Mouse (Mus musculus) forebrain, postnatal 0 days (tissue): Measurements from ENCODE around the gene Lypd9. TPM values are rescaled to one million over a fixed set of nuclear protein-coding genes. Genes with fewer than 3 reads are reported as not detected.

ENCODE experiments used
- ATAC-seq: fragments of 200-750 bp; cut with Nextera tagmentation; 2 replicates; pipeline ENCODE4 v1.8.0; 2017; ENCODE audit warnings: mild to moderate bottlenecking, moderate library complexity
- DNase-seq: peaks from one replicate; pipeline ENCODE4 v3.0.0-alpha.2; 2015
- H3K27ac ChIP-seq: fragments of 300-500 bp; sonication (generic); 2 replicates; pipeline ENCODE4 v1.5.1; 2014; ENCODE audit warnings: low read depth, mild to moderate bottlenecking, antibody characterized with exemption, low read length, moderate library complexity, mixed read lengths
- H3K27me3 ChIP-seq: fragments of 300-500 bp; sonication (generic); 2 replicates; pipeline ENCODE4 v1.6.1; 2014; ENCODE audit warnings: mild to moderate bottlenecking, low read length, mixed read lengths; ENCODE audit not compliant: insufficient read depth
- H3K36me3 ChIP-seq: fragments of 300-500 bp; sonication (generic); 2 replicates; pipeline ENCODE4 v1.6.1; 2014; ENCODE audit warnings: mild to moderate bottlenecking, moderate library complexity; ENCODE audit not compliant: insufficient read depth
- H3K4me1 ChIP-seq: fragments of 300-500 bp; sonication (generic); 2 replicates; pipeline ENCODE4 v1.6.1; 2014; ENCODE audit warnings: antibody characterized with exemption; ENCODE audit not compliant: insufficient read depth
- H3K4me2 ChIP-seq: fragments of 300-500 bp; sonication (generic); 2 replicates; pipeline ENCODE4 v1.6.1; 2014; ENCODE audit warnings: low read depth, mild to moderate bottlenecking, moderate library complexity
- H3K4me3 ChIP-seq: fragments of 300-500 bp; sonication (generic); 2 replicates; pipeline ENCODE4 v1.5.1; 2014; ENCODE audit warnings: low read depth, low read length, mixed read lengths
- H3K9ac ChIP-seq: fragments of 300-500 bp; sonication (generic); 2 replicates; pipeline ENCODE4 v1.6.1; 2014; ENCODE audit warnings: mild to moderate bottlenecking
- H3K9me3 ChIP-seq: fragments of 300-500 bp; sonication (generic); 2 replicates; pipeline ENCODE4 v1.6.1; 2016; ENCODE audit warnings: low read length
- CTCF ChIP-seq: sonication (generic); IDR thresholded peaks from 2 replicates; pipeline ENCODE4 v1.5.1; 2016; ENCODE audit warnings: antibody characterized with exemption, control low read depth, low read depth
- WGBS: fragments of 180-500 bp; shearing (Covaris S2); extraction: QIAGEN DNeasy Blood & Tissue Kit; methylation state at CpG from one replicate; pipeline ENCODE4 v1.1.7; 2014; 5-methylcytosine and 5-hydroxymethylcytosine counted together
- polyA plus RNA-seq: library from polyadenylated mRNA; unstranded; fragments of >200 nt; fragmentation: Nextera tagmentation; extraction: Ambion mirVana; gene quantifications from 2 replicates; pipeline ENCODE4 v1.2.1, GENCODE M21; 2015
- total RNA-seq: library from RNA; depleted of rRNA; stranded (reverse); fragments of >200 nt; gene quantifications from 2 replicates; pipeline ENCODE4 v1.2.3, GENCODE M21; 2014; rRNA removed

The Lypd9 gene
- total and polyA plus RNA-seq, 2 experiments from 2014 or later = not detected

- no peak for DNase-seq
- Histone ChIP-seq H3K27ac (no peak overlapping the region), H3K9me3 (no peaks in the 10 kb centered on the region), H3K4me2 (no peak overlapping the region), H3K36me3 (no peaks in the 10 kb centered on the region), H3K9ac (no peak overlapping the region), H3K4me3 (no peak overlapping the region), H3K4me1 (no peaks in the 10 kb centered on the region), H3K27me3 (no peaks in the 10 kb centered on the region)
- no peak for ATAC-seq
- 21% methylated on average over 5 of the region's 5 CpGs for WGBS
- no peak for TF ChIP-seq CTCF
Observed at GRCm38 (mm10) chr11:58437866-58438265, 14.9 kb downstream of the Lypd9 start.

- H3K9ac ChIP-seq = no peak within 1 kb of the TSS
- no peak within 1 kb of the TSS for H3K4me3 ChIP-seq
- no peak within 1 kb of the TSS for H3K4me2 ChIP-seq
- H3K9me3 ChIP-seq = no peaks in the 10 kb centered on the region
- WGBS = 86% methylated on average over 3 of the region's 3 CpGs
- ATAC-seq = no peak
- no peak for DNase-seq
- no peaks in the 10 kb centered on the region for H3K36me3 ChIP-seq
- H3K27me3 ChIP-seq = no peaks in the 10 kb centered on the region
- H3K4me1 ChIP-seq = no peaks in the 10 kb centered on the region
- H3K27ac ChIP-seq = no peak within 1 kb of the TSS
- TF ChIP-seq CTCF = no peak
Observed at GRCm38 (mm10) chr11:58432259-58432658, 20.5 kb downstream of the Lypd9 start, which contains the start of gene Gm12253. Gene Gm12253 (plus strand): TSS chr11:58432559.

- no peak for TF ChIP-seq CTCF
- no peak for ATAC-seq
Observed at GRCm38 (mm10) chr11:58420815-58421214, 31.9 kb downstream of the Lypd9 start, which contains the start of gene 1810065E05Rik. Gene 1810065E05Rik (plus strand): TSS chr11:58421111.

GRCm38 (mm10) chr11:58418336-58418735, 34.4 kb downstream of the Lypd9 start:
- 73% methylated on average over 3 of the region's 3 CpGs for WGBS
- H3K27me3 ChIP-seq = no peaks in the 10 kb centered on the region
- H3K9ac ChIP-seq = no peak overlapping the region
- no peaks in the 10 kb centered on the region for H3K4me1 ChIP-seq
- no peak overlapping the region for H3K4me2 ChIP-seq
- H3K9me3 ChIP-seq = no peaks in the 10 kb centered on the region
- DNase-seq (no peak), ATAC-seq (no peak)
- H3K4me3 ChIP-seq = no peak overlapping the region
- no peak overlapping the region for H3K27ac ChIP-seq
- TF ChIP-seq CTCF = no peak
- no peaks in the 10 kb centered on the region for H3K36me3 ChIP-seq

More at GRCm38 (mm10) chr11:58420815-58421214, 31.9 kb downstream of the Lypd9 start, which contains the start of gene 1810065E05Rik:
- Histone ChIP-seq H3K27ac (no peak within 1 kb of the TSS), H3K9ac (no peak within 1 kb of the TSS), H3K4me3 (no peak within 1 kb of the TSS), H3K9me3 (no peaks in the 10 kb centered on the region), H3K4me1 (no peaks in the 10 kb centered on the region), H3K27me3 (no peaks in the 10 kb centered on the region), H3K36me3 (no peaks in the 10 kb centered on the region), H3K4me2 (no peak within 1 kb of the TSS)
- WGBS = 75% methylated on average over 1 of the region's 1 CpGs
- no peak for DNase-seq

- 29% methylated on average over 3 of the region's 3 CpGs for WGBS
- H3K9ac ChIP-seq = no peak overlapping the region
- no peaks in the 10 kb centered on the region for H3K4me1 ChIP-seq
- H3K27ac ChIP-seq = no peak overlapping the region
- H3K4me3 ChIP-seq = no peak overlapping the region
- no peak overlapping the region for H3K4me2 ChIP-seq
- DNase-seq = no peak
- no peak for TF ChIP-seq CTCF
- no peaks in the 10 kb centered on the region for H3K27me3 ChIP-seq
- no peaks in the 10 kb centered on the region for H3K36me3 ChIP-seq
- H3K9me3 ChIP-seq = no peaks in the 10 kb centered on the region
- ATAC-seq = no peak
Observed at GRCm38 (mm10) chr11:58408066-58408465, 44.7 kb downstream of the Lypd9 start.

- Histone ChIP-seq H3K9ac (no peak overlapping the region), H3K4me2 (peak overlapping the region; percentile 24; the same call in 1 of the 2 replicates), H3K36me3 (no peaks in the 10 kb centered on the region), H3K27ac (no peak overlapping the region), H3K4me3 (no peak overlapping the region), H3K27me3 (no peaks in the 10 kb centered on the region), H3K9me3 (no peaks in the 10 kb centered on the region), H3K4me1 (0 out of 2 replicates have a peak, but pooled peaks cover 6% of the 10 kb centered on the region)
- ATAC-seq (peak; percentile 86), DNase-seq (peak; percentile 52)
- TF ChIP-seq CTCF = no peak
- WGBS = 18% methylated on average over 5 of the region's 5 CpGs
Observed at GRCm38 (mm10) chr11:58400655-58401054, 52.1 kb downstream of the Lypd9 start.

GRCm38 (mm10) chr11:58399985-58400645, 52.6 kb downstream of the Lypd9 start:
- Histone ChIP-seq H3K9me3 (no peaks in the 10 kb centered on the region), H3K4me1 (0 out of 2 replicates have a peak, but pooled peaks cover 6% of the 10 kb centered on the region), H3K4me3 (no peak overlapping the region), H3K27me3 (no peaks in the 10 kb centered on the region), H3K27ac (no peak overlapping the region), H3K9ac (no peak overlapping the region), H3K36me3 (no peaks in the 10 kb centered on the region), H3K4me2 (peak overlapping the region; percentile 24)
- DNase-seq (peak; percentile 68), ATAC-seq (peak; percentile 94)
- no peak for TF ChIP-seq CTCF
- WGBS = 35% methylated on average over 6 of the region's 6 CpGs

Other genes starting within 250 kb of the Lypd9 start
- not detected in 2 replicates for gene 4930438A08Rik, start 178.1 kb downstream of the Lypd9 start, total RNA-seq
- 0.10 TPM in 1 of 2 replicates, not detected in the other for gene 4930438A08Rik, start 178.1 kb downstream of the Lypd9 start, polyA plus RNA-seq
- 25.6 and 30.0 TPM in 2 replicates for gene Zfp692, start 145.9 kb downstream of the Lypd9 start, total RNA-seq
- gene Zfp692, start 145.9 kb downstream of the Lypd9 start, polyA plus RNA-seq = 14.8 and 17.7 TPM in 2 replicates
- gene Zfp672, start 122.6 kb downstream of the Lypd9 start, total RNA-seq = 41.5 and 41.7 TPM in 2 replicates
- gene Zfp672, start 122.6 kb downstream of the Lypd9 start, polyA plus RNA-seq = 38.8 and 41.2 TPM in 2 replicates
- gene Sh3bp5l, start 122.2 kb downstream of the Lypd9 start, total RNA-seq = 43.1 and 44.3 TPM in 2 replicates
- 35.8 and 44.9 TPM in 2 replicates for gene Sh3bp5l, start 122.2 kb downstream of the Lypd9 start, polyA plus RNA-seq
- not detected in 2 replicates for gene Lypd8, start 73.9 kb downstream of the Lypd9 start, total RNA-seq
- 0.13 TPM in 1 of 2 replicates, not detected in the other for gene Lypd8, start 73.9 kb downstream of the Lypd9 start, polyA plus RNA-seq
- gene 1810065E05Rik, start 31.8 kb downstream of the Lypd9 start, total RNA-seq = not detected in 2 replicates
- not detected in 2 replicates for gene 1810065E05Rik, start 31.8 kb downstream of the Lypd9 start, polyA plus RNA-seq
- gene Gm12253, start 20.4 kb downstream of the Lypd9 start, total RNA-seq = not detected in 2 replicates
- gene Gm12253, start 20.4 kb downstream of the Lypd9 start, polyA plus RNA-seq = not detected in 2 replicates
- gene Olfr30, start 9.3 kb upstream of the Lypd9 start, total RNA-seq = not detected in 2 replicates
- gene Olfr30, start 9.3 kb upstream of the Lypd9 start, polyA plus RNA-seq = not detected in 2 replicates
- gene Olfr332, start 39.6 kb upstream of the Lypd9 start, total RNA-seq = not detected in 2 replicates
- gene Olfr332, start 39.6 kb upstream of the Lypd9 start, polyA plus RNA-seq = 0.29 TPM in 1 of 2 replicates, not detected in the other
- not detected in 2 replicates for gene Olfr331, start 49.6 kb upstream of the Lypd9 start, total RNA-seq
- gene Olfr331, start 49.6 kb upstream of the Lypd9 start, polyA plus RNA-seq = not detected in 2 replicates
- gene Olfr330, start 81.9 kb upstream of the Lypd9 start, total RNA-seq = 0.24 TPM in 1 of 2 replicates, not detected in the other
- gene Olfr330, start 81.9 kb upstream of the Lypd9 start, polyA plus RNA-seq = not detected in 2 replicates
- not detected in 2 replicates for gene Olfr329-ps, start 93.5 kb upstream of the Lypd9 start, total RNA-seq
- gene Olfr329-ps, start 93.5 kb upstream of the Lypd9 start, polyA plus RNA-seq = not detected in 2 replicates
- not detected in 2 replicates for gene Olfr328, start 102.7 kb upstream of the Lypd9 start, total RNA-seq
- not detected in 2 replicates for gene Olfr328, start 102.7 kb upstream of the Lypd9 start, polyA plus RNA-seq
- gene Olfr224, start 117.6 kb upstream of the Lypd9 start, total RNA-seq = not detected in 2 replicates
- 0.10 TPM in 1 of 2 replicates, not detected in the other for gene Olfr224, start 117.6 kb upstream of the Lypd9 start, polyA plus RNA-seq
- not detected in 2 replicates for gene Olfr325, start 124.8 kb upstream of the Lypd9 start, total RNA-seq
- not detected in 2 replicates for gene Olfr325, start 124.8 kb upstream of the Lypd9 start, polyA plus RNA-seq
- not detected in 2 replicates for gene Olfr324, start 142.2 kb upstream of the Lypd9 start, total RNA-seq
- 0.13 TPM in 1 of 2 replicates, not detected in the other for gene Olfr324, start 142.2 kb upstream of the Lypd9 start, polyA plus RNA-seq
- not detected in 2 replicates for gene 2210407C18Rik, start 163.2 kb upstream of the Lypd9 start, total RNA-seq
- not detected in 2 replicates for gene 2210407C18Rik, start 163.2 kb upstream of the Lypd9 start, polyA plus RNA-seq
- gene Olfr323, start 177.6 kb upstream of the Lypd9 start, total RNA-seq = not detected in 2 replicates
- gene Olfr323, start 177.6 kb upstream of the Lypd9 start, polyA plus RNA-seq = not detected in 2 replicates
- 0.15 TPM in 1 of 2 replicates, not detected in the other for gene Trim58, start 187.5 kb upstream of the Lypd9 start, total RNA-seq
- gene Trim58, start 187.5 kb upstream of the Lypd9 start, polyA plus RNA-seq = 0.06 and 0.19 TPM in 2 replicates
- gene Olfr322, start 205.9 kb upstream of the Lypd9 start, total RNA-seq = not detected in 2 replicates
- gene Olfr322, start 205.9 kb upstream of the Lypd9 start, polyA plus RNA-seq = not detected in 2 replicates
- gene Olfr320, start 228.2 kb upstream of the Lypd9 start, total RNA-seq = not detected in 2 replicates
- gene Olfr320, start 228.2 kb upstream of the Lypd9 start, polyA plus RNA-seq = not detected in 2 replicates
- gene Olfr319, start 246.2 kb upstream of the Lypd9 start, total RNA-seq = not detected in 2 replicates
- not detected in 2 replicates for gene Olfr319, start 246.2 kb upstream of the Lypd9 start, polyA plus RNA-seq